Mouse (Mus musculus): ENCODE measurements around the gene Plekhg3. TPM values are rescaled to one million over a fixed set of nuclear protein-coding genes. Genes with fewer than 3 reads are reported as not detected.

Plekhg3 gene
- total RNA-seq, 4 experiments from 2014 or later, result 23.4 to 28.6 (median 24.9) TPM

DNA sequence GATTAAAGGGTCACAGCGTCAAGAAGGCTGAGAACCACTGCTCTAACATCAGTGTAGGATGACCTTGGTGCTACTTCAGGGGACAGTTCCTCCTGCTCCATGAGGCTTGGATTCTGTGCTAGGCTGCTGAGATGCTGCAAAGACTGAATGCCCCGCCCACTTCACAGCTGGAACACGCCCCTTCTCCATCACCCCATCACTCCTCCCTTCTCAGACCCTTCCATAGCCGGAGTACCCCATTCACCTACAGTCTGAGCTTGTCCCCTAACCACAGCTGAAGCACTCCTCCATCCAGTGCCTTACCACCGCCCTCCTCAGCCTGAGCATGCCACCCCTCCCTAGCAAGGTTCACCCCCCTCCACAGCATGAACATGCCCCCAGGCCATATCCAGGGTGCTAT lies 89.2 kb downstream of the Plekhg3 start:
- DNase-seq (ENCODE audit: low spot score in 2 of 2), result no peak

DNA sequence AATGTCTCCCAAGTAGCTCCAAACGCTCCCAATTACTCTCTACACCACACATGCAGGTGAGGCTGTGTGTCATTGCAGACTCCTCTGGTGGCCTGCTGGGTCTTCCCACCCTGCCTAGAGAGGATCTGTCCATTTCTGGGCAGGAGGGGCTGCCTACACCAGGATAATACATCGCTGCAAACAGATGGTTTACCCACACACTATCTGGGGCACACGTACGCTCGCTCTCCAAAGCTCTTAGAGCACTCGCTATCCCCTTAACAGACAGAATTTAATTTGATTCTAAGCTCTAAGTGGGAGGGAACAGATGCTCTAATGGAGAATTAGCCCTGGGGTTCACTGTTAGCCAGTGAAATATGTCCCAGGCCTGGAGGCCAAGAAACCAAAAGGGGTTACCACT lies 92.7 kb downstream of the Plekhg3 start:
- DNase-seq (ENCODE audit: low spot score in 2 of 2), result peak; percentile 59 to 62

Small RNAs within 50 kb of the gene (microRNA-seq; reads per million reads assigned to microRNA genes)
- 0 reads per million in 2 experiments for gene Mir5135

Other genes with a start within 250 kb of the Plekhg3 start
- 10 to 100 TPM; 51.1 to 58.4 (median 57.0) TPM for gene Akap5, start 206.0 kb upstream of the Plekhg3 start, total RNA-seq (2022)
- 10 to 100 TPM; 19.4 to 22.5 (median 19.9) TPM for gene Zbtb25, start 161.3 kb upstream of the Plekhg3 start, total RNA-seq (2022)
- gene Zbtb1, start 160.6 kb upstream of the Plekhg3 start, total RNA-seq (2022), result 1 to 10 TPM; 7.2 to 8.1 (median 7.5) TPM
- 100 to 1,000 TPM in 3 of 4 experiments, 10 to 100 TPM in 1; 93.5 to 105 (median 103) TPM for gene Hspa2, start 126.7 kb upstream of the Plekhg3 start, total RNA-seq (2022)
- 1 to 10 TPM; 1.9 to 3.2 (median 2.4) TPM for gene Ppp1r36, start 113.4 kb upstream of the Plekhg3 start, total RNA-seq (2022)
- gene Sptb, start 179.7 kb downstream of the Plekhg3 start, total RNA-seq (2022), result 100 to 1,000 TPM; 114 to 133 (median 126) TPM
- gene Churc1, start 234.6 kb downstream of the Plekhg3 start, total RNA-seq (2022), result 10 to 100 TPM; 32.5 to 43.5 (median 37.7) TPM
- 10 to 100 TPM; 22.7 to 24.8 (median 24.3) TPM for gene Fntb, start 234.7 kb downstream of the Plekhg3 start, total RNA-seq (2022)